Mouse (Mus musculus) embryonic facial prominence, embryonic 10.5 days (tissue): ENCODE measurements around the gene Ggt7. TPM values are rescaled to one million over a fixed set of nuclear protein-coding genes. Genes with fewer than 3 reads are reported as not detected.
A peak's percentile ranks its signal among the peaks of the same experiment; 100 is the strongest.

Source experiments
- DNase-seq: peaks from one replicate; pipeline ENCODE4 v3.0.0-alpha.2; 2017; ENCODE audit warnings: low spot score
- H3K27ac ChIP-seq: fragments of 300-500 bp; sonication (generic); replicated peaks from 2 replicates; pipeline ENCODE4 v1.5.1; 2016; ENCODE audit warnings: mild to moderate bottlenecking
- H3K27me3 ChIP-seq: fragments of 300-500 bp; sonication (generic); replicated peaks from 2 replicates; pipeline ENCODE4 v1.6.1; 2016; ENCODE audit warnings: low read depth, mild to moderate bottlenecking; ENCODE audit not compliant: poor library complexity, severe bottlenecking
- H3K36me3 ChIP-seq: fragments of 300-500 bp; sonication (generic); replicated peaks from 2 replicates; pipeline ENCODE4 v1.6.1; 2016; ENCODE audit warnings: mild to moderate bottlenecking, moderate library complexity
- H3K4me1 ChIP-seq: fragments of 300-500 bp; sonication (generic); 2 replicates; pipeline ENCODE4 v1.6.1; 2016
- H3K4me3 ChIP-seq: fragments of 300-500 bp; sonication (generic); 2 replicates; pipeline ENCODE4 v1.5.1; 2016; ENCODE audit warnings: mild to moderate bottlenecking, moderate library complexity
- H3K9me3 ChIP-seq: fragments of 300-500 bp; sonication (generic); 2 replicates; pipeline ENCODE4 v1.6.1; 2016; ENCODE audit warnings: mild to moderate bottlenecking
- WGBS: fragments of 180-500 bp; shearing (Covaris S2); methylation state at CpG from one replicate; pipeline ENCODE4 v1.1.7; 2016; 5-methylcytosine and 5-hydroxymethylcytosine counted together
- polyA plus RNA-seq: library from polyadenylated mRNA; unstranded; fragments of >200 nt; fragmentation: Nextera tagmentation; extraction: Ambion mirVana; gene quantifications from 2 replicates; pipeline ENCODE4 v1.2.1, GENCODE M21; 2016

The Ggt7 gene
- polyA plus RNA-seq, 1 experiment from 2014 or later = 7.3 TPM

- no peak overlapping the region for H3K27ac ChIP-seq
- H3K36me3 ChIP-seq = no peaks in the 10 kb centered on the region
- no peaks in the 10 kb centered on the region for H3K9me3 ChIP-seq
- 0 out of 2 replicates have a peak, but pooled peaks cover 2% of the 10 kb centered on the region for H3K4me1 ChIP-seq
- no peak for DNase-seq
- H3K4me3 ChIP-seq = no peak overlapping the region
- H3K27me3 ChIP-seq = no peaks in the 10 kb centered on the region
Measured at GRCm38 (mm10) chr2:155536292-155536691, 18.3 kb upstream of the Ggt7 start.

GRCm38 (mm10) chr2:155527367-155527766, 9.3 kb upstream of the Ggt7 start:
- H3K27ac ChIP-seq = no peak overlapping the region
- no peak overlapping the region for H3K4me3 ChIP-seq
- no peak for DNase-seq
- no peaks in the 10 kb centered on the region for H3K36me3 ChIP-seq
- 75% methylated on average over 5 of the region's 5 CpGs for WGBS
- H3K4me1 ChIP-seq = 0 out of 2 replicates have a peak, but pooled peaks cover 2% of the 10 kb centered on the region
- no peaks in the 10 kb centered on the region for H3K9me3 ChIP-seq
- no peaks in the 10 kb centered on the region for H3K27me3 ChIP-seq

- no peak for DNase-seq
- Histone ChIP-seq H3K36me3 (no peaks in the 10 kb centered on the region), H3K4me3 (no peak overlapping the region), H3K4me1 (no peaks in the 10 kb centered on the region), H3K9me3 (no peaks in the 10 kb centered on the region), H3K27me3 (no peaks in the 10 kb centered on the region), H3K27ac (no peak overlapping the region)
- WGBS = 69% methylated on average over 1 of the region's 1 CpGs
Measured at GRCm38 (mm10) chr2:155524378-155524777, 6.3 kb upstream of the Ggt7 start.

- H3K27me3 ChIP-seq = no peaks in the 10 kb centered on the region
- peaks cover 2% of the 10 kb centered on the region for H3K4me1 ChIP-seq
- WGBS = 63% methylated on average over 5 of the region's 5 CpGs
Measured at GRCm38 (mm10) chr2:155523706-155524105, 5.7 kb upstream of the Ggt7 start.

GRCm38 (mm10) chr2:155518531-155519270, 664 bp upstream of the Ggt7 start:
- Histone ChIP-seq H3K36me3 (no peaks in the 10 kb centered on the region), H3K27me3 (peaks cover 23% of the 10 kb centered on the region), H3K4me1 (peaks cover 34% of the 10 kb centered on the region), H3K27ac (peak overlapping the region; percentile 83), H3K9me3 (no peaks in the 10 kb centered on the region), H3K4me3 (peak overlapping the region; percentile 81)
- 27% methylated on average over 18 of the region's 18 CpGs for WGBS
- no peak for DNase-seq

More at GRCm38 (mm10) chr2:155523706-155524105, 5.7 kb upstream of the Ggt7 start:
- no peak for DNase-seq
- Histone ChIP-seq H3K4me3 (no peak overlapping the region), H3K36me3 (no peaks in the 10 kb centered on the region), H3K27ac (no peak overlapping the region), H3K9me3 (no peaks in the 10 kb centered on the region)

GRCm38 (mm10) chr2:155515941-155516340, 2.1 kb downstream of the Ggt7 start:
- peaks cover 34% of the 10 kb centered on the region for H3K27me3 ChIP-seq
- 15% methylated on average over 1 of the region's 1 CpGs for WGBS
- no peaks in the 10 kb centered on the region for H3K9me3 ChIP-seq
- DNase-seq = peak; percentile 66
- H3K4me1 ChIP-seq = peaks cover 38% of the 10 kb centered on the region
- no peaks in the 10 kb centered on the region for H3K36me3 ChIP-seq
- no peak overlapping the region for H3K4me3 ChIP-seq
- H3K27ac ChIP-seq = no peak overlapping the region

- WGBS = 3% methylated on average over 23 of the region's 23 CpGs
- H3K36me3 ChIP-seq = no peaks in the 10 kb centered on the region
- H3K27me3 ChIP-seq = peaks cover 34% of the 10 kb centered on the region
- peak overlapping the region; percentile 59 for H3K4me3 ChIP-seq
- H3K27ac ChIP-seq = peak overlapping the region; percentile 70
- no peaks in the 10 kb centered on the region for H3K9me3 ChIP-seq
- peak; percentile 72 for DNase-seq
- peaks cover 38% of the 10 kb centered on the region for H3K4me1 ChIP-seq
Measured at GRCm38 (mm10) chr2:155514666-155515065, 3.4 kb downstream of the Ggt7 start.

GRCm38 (mm10) chr2:155513543-155513942, 4.5 kb downstream of the Ggt7 start:
- no peaks in the 10 kb centered on the region for H3K36me3 ChIP-seq
- peak overlapping the region; percentile 18; the same call in 1 of the 2 replicates for H3K4me3 ChIP-seq
- H3K27ac ChIP-seq = no peak overlapping the region
- no peak for DNase-seq
- 68% methylated on average over 5 of the region's 5 CpGs for WGBS
- H3K9me3 ChIP-seq = no peaks in the 10 kb centered on the region
- H3K4me1 ChIP-seq = peaks cover 34% of the 10 kb centered on the region
- H3K27me3 ChIP-seq = peaks cover 34% of the 10 kb centered on the region

- H3K27me3 ChIP-seq = peaks cover 34% of the 10 kb centered on the region
- DNase-seq = peak; percentile 39
- H3K4me3 ChIP-seq = no peak overlapping the region
- H3K4me1 ChIP-seq = peaks cover 31% of the 10 kb centered on the region
- no peaks in the 10 kb centered on the region for H3K9me3 ChIP-seq
- no peak overlapping the region for H3K27ac ChIP-seq
- 48% methylated on average over 4 of the region's 4 CpGs for WGBS
- no peaks in the 10 kb centered on the region for H3K36me3 ChIP-seq
Measured at GRCm38 (mm10) chr2:155512479-155512878, 5.6 kb downstream of the Ggt7 start.

GRCm38 (mm10) chr2:155507721-155508470, 10.1 kb downstream of the Ggt7 start:
- Histone ChIP-seq H3K36me3 (no peaks in the 10 kb centered on the region), H3K4me3 (no peak overlapping the region), H3K4me1 (peaks cover 18% of the 10 kb centered on the region), H3K9me3 (no peaks in the 10 kb centered on the region), H3K27ac (no peak overlapping the region), H3K27me3 (peaks cover 3% of the 10 kb centered on the region; the same call in 1 of the 2 replicates)
- no peak for DNase-seq
- 78% methylated on average over 10 of the region's 10 CpGs for WGBS

- H3K27me3 ChIP-seq = no peaks in the 10 kb centered on the region
- H3K27ac ChIP-seq = no peak overlapping the region
- WGBS = 89% methylated on average over 9 of the region's 9 CpGs
- H3K4me1 ChIP-seq = peaks cover 18% of the 10 kb centered on the region
- no peak overlapping the region for H3K4me3 ChIP-seq
- no peaks in the 10 kb centered on the region for H3K9me3 ChIP-seq
- H3K36me3 ChIP-seq = no peaks in the 10 kb centered on the region
- DNase-seq = no peak
Measured at GRCm38 (mm10) chr2:155505811-155506210, 12.2 kb downstream of the Ggt7 start.

- Histone ChIP-seq H3K4me1 (peaks cover 18% of the 10 kb centered on the region), H3K4me3 (no peak overlapping the region), H3K9me3 (no peaks in the 10 kb centered on the region), H3K36me3 (no peaks in the 10 kb centered on the region), H3K27ac (no peak overlapping the region), H3K27me3 (no peaks in the 10 kb centered on the region)
- WGBS = 68% methylated on average over 13 of the region's 13 CpGs
- no peak for DNase-seq
Measured at GRCm38 (mm10) chr2:155504440-155505355, 13.3 kb downstream of the Ggt7 start.
